Mouse (Mus musculus) megakaryocyte progenitor cell, adult 5-6 weeks (primary cell): Measurements from ENCODE around the gene Cryz. TPM values are rescaled to one million over a fixed set of nuclear protein-coding genes. Genes with fewer than 3 reads are reported as not detected.

Source experiments
- ATAC-seq: replicated peaks from 2 replicates; pipeline ENCODE4 v1.8.0; 2016; ENCODE audit warnings: mild to moderate bottlenecking, moderate TSS enrichment, inconsistent platforms; ENCODE audit not compliant: poor library complexity
- total RNA-seq, 2 experiments: library from RNA; stranded (forward) in 1 of 2; stranded (reverse) in 1 of 2; fragments of 157-497, 149-512 nt in 1 of 2; fragments of 200-1000 nt in 1 of 2; gene quantifications; 2 replicates each; pipeline versions ENCODE4 v1.2.3 to v1.2.4; 2015 to 2017

Cryz gene
- total RNA-seq, 2 experiments from 2014 or later, result 3.5 to 6.1 TPM

GRCm38 (mm10) chr3:154664636-154665035 lies 68.1 kb downstream of the Cryz start:
- no peak for ATAC-seq

GRCm38 (mm10) chr3:154668485-154668884 lies 72.0 kb downstream of the Cryz start:
- no peak for ATAC-seq

- no peak for ATAC-seq
Observed at GRCm38 (mm10) chr3:154670584-154670983, 74.1 kb downstream of the Cryz start.

- ATAC-seq, result no peak
Observed at GRCm38 (mm10) chr3:154671013-154671412, 74.5 kb downstream of the Cryz start.

Other genes with a start within 250 kb of the Cryz start
- 3.0 and 3.8 TPM in 2 replicates for gene Tyw3, start 393 bp downstream of the Cryz start, total RNA-seq (2015)
- gene Tyw3, start 393 bp downstream of the Cryz start, total RNA-seq (2017), result 2.4 and 6.7 TPM in 2 replicates
- gene Erich3, start 67.1 kb downstream of the Cryz start, total RNA-seq (2015), result not detected in 2 replicates
- gene Erich3, start 67.1 kb downstream of the Cryz start, total RNA-seq (2017), result not detected in 2 replicates